Mouse (Mus musculus): ENCODE data around the gene 3110009E18Rik. TPM values are rescaled to one million over a fixed set of nuclear protein-coding genes. Genes with fewer than 3 reads are reported as not detected.

3110009E18Rik gene
- polyA plus RNA-seq, 1 experiment from 2014 or later = 17.6 TPM

DNA sequence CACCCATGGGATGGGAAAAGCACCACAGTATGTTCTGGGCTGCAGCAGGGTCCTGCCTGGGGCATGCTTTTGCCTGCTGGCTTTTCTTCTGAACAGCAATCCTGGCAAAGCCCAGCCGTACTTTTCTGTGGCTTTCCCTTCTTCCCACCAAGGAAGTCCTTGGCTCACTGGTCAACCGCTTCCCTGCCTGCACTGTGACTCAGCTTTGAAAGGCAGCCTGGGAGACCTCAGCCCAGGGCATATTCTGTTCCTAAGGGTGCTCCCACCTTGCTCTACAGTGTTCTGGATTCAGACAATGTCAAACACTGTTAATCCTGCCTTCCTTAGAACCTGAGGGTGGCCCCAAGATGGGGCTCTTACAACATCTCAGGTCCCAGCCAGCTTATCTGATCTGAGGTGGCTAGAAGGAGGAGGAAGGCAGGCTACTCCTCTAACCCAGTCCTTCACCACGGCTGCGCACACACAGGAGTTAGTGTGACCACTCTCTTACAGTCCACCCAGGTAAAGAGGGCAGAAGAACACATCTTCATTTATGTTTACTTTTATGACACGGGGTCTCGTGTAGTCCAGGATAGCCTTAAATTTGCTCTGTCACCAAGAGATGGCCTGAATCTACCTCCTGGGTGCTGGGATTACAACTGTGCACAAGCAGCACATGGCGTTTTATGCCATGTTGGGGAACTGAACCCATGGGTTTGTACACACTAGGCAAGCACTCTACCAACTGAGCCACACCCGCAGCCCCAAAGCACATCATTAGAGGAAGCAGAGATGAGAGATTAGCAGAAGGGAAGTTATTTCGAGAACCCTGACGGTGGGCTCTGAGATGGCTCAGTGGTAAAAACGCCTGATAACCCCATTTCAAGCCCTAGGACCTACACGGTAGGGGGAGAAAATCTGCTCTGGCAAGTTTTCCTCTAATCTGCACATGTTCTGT lies 8.5 kb upstream of the 3110009E18Rik start:
- H3K4me2 ChIP-seq = no peak overlapping the region
- no peak for ATAC-seq (ENCODE audit: low read depth)
- peak overlapping the region; percentile 24; the same call in 1 of the 2 replicates for H3K27ac ChIP-seq (replicated peaks)
- 0 out of 2 replicates have a peak, but pooled peaks cover 4% of the 10 kb centered on the region for H3K9me3 ChIP-seq
- no peak overlapping the region for H3K9ac ChIP-seq
- no peaks in the 10 kb centered on the region for H3K27me3 ChIP-seq
- H3K4me3 ChIP-seq = no peak overlapping the region
- peaks cover 21% of the 10 kb centered on the region for H3K4me1 ChIP-seq (replicated peaks)
- 90% methylated on average over 12 of the region's 12 CpGs for WGBS
- peaks cover 40% of the 10 kb centered on the region for H3K36me3 ChIP-seq

DNA sequence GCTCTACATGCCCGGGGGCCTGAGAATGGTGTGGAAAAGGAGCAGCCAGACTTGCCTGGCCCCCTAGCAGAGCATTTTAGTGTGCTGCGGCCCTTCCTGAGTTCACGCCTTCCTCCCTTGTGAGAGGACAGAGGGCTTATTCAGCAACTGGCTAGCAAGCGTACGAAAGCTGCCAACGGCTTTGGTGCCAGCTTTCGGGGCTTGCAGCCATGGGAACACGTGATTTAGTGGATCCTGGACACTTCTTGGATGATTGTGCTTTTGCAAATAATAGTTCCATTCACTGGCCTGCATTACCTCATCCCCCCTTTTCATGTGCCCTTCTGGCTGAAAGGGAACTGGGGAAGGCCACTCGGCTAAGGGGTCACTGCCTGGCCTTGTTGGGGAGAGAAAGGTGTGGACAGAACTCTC lies 5.3 kb upstream of the 3110009E18Rik start:
- 32% methylated on average over 9 of the region's 9 CpGs for WGBS
- Histone ChIP-seq H3K4me2 (0 out of 2 replicates have a peak overlapping the region, but pooled peaks have one; percentile 85), H3K4me3 (no peak overlapping the region)

DNA sequence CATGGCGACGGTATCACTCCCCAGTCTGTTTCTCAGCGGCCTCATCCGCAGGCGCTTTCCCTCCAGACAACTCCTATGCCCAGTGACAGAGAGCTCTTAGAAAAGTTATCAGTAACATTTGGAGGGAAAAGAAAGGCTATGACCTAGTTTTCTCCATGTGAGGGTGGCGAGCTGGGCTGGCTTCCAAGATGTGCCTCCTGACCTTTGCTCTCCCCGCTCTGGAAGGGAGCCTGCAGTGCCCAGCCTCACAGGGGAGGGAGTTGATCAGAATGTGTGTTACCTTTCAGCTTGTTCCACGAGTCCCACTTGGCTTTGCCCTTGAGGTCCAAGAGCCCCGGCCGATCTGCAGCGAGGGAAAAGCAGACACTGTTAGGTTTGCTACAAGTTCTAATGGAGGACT lies 4.9 kb upstream of the 3110009E18Rik start:
- H3K4me3 ChIP-seq = no peak overlapping the region
- H3K4me2 ChIP-seq = peak overlapping the region; percentile 85
- H3K9ac ChIP-seq = no peak overlapping the region
- peaks cover 50% of the 10 kb centered on the region for H3K4me1 ChIP-seq (replicated peaks)
- H3K36me3 ChIP-seq = peaks cover 40% of the 10 kb centered on the region
- H3K9me3 ChIP-seq = 0 out of 2 replicates have a peak, but pooled peaks cover 4% of the 10 kb centered on the region
- no peaks in the 10 kb centered on the region for H3K27me3 ChIP-seq
- WGBS = 60% methylated on average over 11 of the region's 11 CpGs
- ATAC-seq (ENCODE audit: low read depth) = 0 out of 2 replicates have a peak, but pooled peaks have one; percentile 6
- H3K27ac ChIP-seq (replicated peaks) = peak overlapping the region; percentile 88

More for the DNA sequence above, 5.3 kb upstream of the 3110009E18Rik start:
- peaks cover 50% of the 10 kb centered on the region for H3K4me1 ChIP-seq (replicated peaks)
- peak; percentile 86 for ATAC-seq (ENCODE audit: low read depth)
- peaks cover 40% of the 10 kb centered on the region for H3K36me3 ChIP-seq
- no peak overlapping the region for H3K9ac ChIP-seq
- peak overlapping the region; percentile 93 for H3K27ac ChIP-seq (replicated peaks)
- H3K9me3 ChIP-seq = 0 out of 2 replicates have a peak, but pooled peaks cover 4% of the 10 kb centered on the region
- no peaks in the 10 kb centered on the region for H3K27me3 ChIP-seq

DNA sequence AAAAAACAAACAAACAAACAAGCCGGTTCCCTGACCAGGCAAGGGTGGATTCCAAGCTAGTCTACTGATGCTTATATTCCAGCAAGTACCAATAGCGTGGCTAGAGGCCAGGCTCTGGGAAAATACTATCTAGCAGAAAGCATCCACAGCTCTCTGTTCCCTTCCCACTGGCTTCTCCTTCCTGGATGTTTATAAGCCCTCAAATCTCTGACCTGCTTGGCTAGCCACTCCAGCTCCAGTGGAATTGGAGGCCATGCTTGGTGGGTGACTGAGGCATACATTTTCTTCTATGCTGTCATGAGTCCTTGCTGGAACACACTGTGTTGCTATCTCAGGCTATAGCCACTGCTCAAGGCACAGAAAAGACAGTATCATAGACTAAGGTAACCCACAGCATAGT lies 2.1 kb upstream of the 3110009E18Rik start:
- 81% methylated on average over 2 of the region's 2 CpGs for WGBS
- peak overlapping the region; percentile 70 for H3K4me3 ChIP-seq
- ATAC-seq (ENCODE audit: low read depth) = no peak

DNA sequence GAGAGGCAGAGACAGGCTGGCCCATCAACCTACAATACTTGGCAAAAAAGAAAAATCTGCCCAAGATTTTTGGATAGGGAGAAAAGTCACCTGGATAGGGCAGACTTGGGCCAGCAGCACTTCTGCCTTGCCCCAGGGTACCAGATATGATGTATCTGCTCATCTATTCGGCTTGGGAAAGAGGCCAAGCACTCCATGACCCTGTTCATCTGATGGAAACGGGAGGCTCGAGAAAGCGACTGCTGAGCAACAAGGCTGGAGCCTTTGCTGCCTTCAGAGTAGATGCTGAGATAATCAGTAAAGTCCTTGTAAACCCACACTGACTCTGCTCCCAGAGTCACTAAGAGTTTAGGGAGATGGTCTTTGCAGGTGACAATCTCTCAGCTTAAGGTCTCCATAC lies 1.6 kb upstream of the 3110009E18Rik start:
- H3K27ac ChIP-seq (replicated peaks) = peak overlapping the region; percentile 90
- ATAC-seq (ENCODE audit: low read depth) = no peak

More for the DNA sequence above, 2.1 kb upstream of the 3110009E18Rik start:
- peak overlapping the region; percentile 90 for H3K27ac ChIP-seq (replicated peaks)
- peaks cover 20% of the 10 kb centered on the region for H3K36me3 ChIP-seq
- H3K9me3 ChIP-seq = 0 out of 2 replicates have a peak, but pooled peaks cover 4% of the 10 kb centered on the region
- peak overlapping the region; percentile 85 for H3K4me2 ChIP-seq
- no peaks in the 10 kb centered on the region for H3K27me3 ChIP-seq
- H3K9ac ChIP-seq = peak overlapping the region; percentile 88
- peaks cover 63% of the 10 kb centered on the region for H3K4me1 ChIP-seq (replicated peaks)

DNA sequence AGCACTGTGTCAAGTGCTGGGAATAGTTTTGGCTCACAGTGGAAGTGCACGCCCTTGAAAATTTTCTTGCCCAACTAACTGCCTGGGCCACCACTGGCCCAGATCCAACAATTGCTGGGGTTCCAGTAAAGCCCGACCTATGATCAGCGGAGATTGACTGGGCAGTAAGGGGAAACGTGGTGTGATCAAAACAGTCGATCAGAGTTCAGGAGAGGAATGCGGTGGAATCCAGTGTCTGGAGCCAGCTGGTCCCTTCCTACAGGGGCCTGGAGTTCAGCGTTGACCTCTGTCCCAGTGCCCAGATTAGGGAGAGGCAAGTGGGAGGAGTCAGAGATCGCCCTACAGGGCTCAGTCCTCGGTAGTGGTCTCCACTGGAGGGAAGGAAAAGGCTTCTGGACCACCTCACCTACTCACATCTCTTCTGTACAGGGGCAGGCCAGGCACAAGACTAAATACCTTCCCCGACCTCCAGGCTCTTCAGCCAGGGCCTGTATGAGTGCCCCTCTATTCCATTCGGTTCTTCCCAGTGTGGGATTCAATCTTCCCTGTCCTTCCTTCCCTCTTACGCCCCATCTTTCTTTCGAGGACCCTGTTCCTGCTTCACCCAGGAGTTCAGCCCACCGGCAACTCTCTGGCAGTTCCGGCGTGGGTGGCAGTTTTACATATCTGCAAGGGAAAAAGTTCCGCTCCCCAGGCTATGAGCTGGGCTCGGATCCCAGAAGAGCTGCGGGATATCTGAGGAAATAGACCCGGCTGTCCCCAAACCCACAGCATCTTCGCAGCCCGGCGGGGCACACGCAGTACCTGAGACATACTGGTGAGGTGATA lies 632 bp upstream of the 3110009E18Rik start:
- Histone ChIP-seq H3K9ac (peak overlapping the region; percentile 88), H3K36me3 (peaks cover 5% of the 10 kb centered on the region; the same call in 1 of the 2 replicates), H3K4me1 (replicated peaks) (peaks cover 55% of the 10 kb centered on the region), H3K27ac (replicated peaks) (peak overlapping the region; percentile 90), H3K9me3 (no peaks in the 10 kb centered on the region), H3K4me2 (peak overlapping the region; percentile 85), H3K27me3 (no peaks in the 10 kb centered on the region), H3K4me3 (peak overlapping the region; percentile 70)
- 6% methylated on average over 24 of the region's 24 CpGs for WGBS
- peak; percentile 41 for ATAC-seq (ENCODE audit: low read depth)

More for the DNA sequence above, 1.6 kb upstream of the 3110009E18Rik start:
- H3K36me3 ChIP-seq = peaks cover 15% of the 10 kb centered on the region
- peak overlapping the region; percentile 85 for H3K4me2 ChIP-seq
- H3K27me3 ChIP-seq = no peaks in the 10 kb centered on the region
- peaks cover 63% of the 10 kb centered on the region for H3K4me1 ChIP-seq (replicated peaks)
- 0 out of 2 replicates have a peak, but pooled peaks cover under 1% of the 10 kb centered on the region for H3K9me3 ChIP-seq
- 79% methylated on average over 4 of the region's 4 CpGs for WGBS
- H3K9ac ChIP-seq = peak overlapping the region; percentile 88
- peak overlapping the region; percentile 70 for H3K4me3 ChIP-seq

DNA sequence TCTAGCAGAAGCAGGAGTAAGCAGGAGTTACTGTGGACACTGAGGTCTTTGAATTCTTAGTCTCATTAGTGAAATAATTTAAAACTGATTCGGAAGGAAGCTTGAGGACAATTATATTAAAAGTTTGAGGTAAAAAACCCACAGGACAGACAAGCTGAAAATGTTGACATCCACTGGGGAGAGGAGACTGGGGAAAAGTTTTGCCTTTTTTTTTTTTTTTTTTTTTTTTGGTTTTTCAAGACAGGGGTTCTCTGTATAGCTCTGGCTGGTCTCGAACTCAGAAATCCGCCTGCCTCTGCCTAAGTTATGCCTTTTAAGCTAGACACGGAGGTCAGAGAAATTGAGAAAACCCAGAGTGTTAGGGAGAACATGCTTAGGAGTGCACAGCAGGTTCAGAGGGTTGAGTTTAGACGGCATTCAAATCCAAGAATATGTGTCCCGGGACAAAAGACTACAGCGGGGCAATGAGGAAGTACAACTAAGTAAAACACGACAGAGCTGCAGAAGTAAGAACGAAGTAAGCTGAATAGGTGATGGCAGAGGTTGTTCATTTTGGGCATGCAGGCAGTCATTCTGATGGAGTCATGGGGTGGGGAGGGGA lies 1.0 kb downstream of the 3110009E18Rik start:
- Histone ChIP-seq H3K4me1 (replicated peaks) (peaks cover 47% of the 10 kb centered on the region), H3K36me3 (no peaks in the 10 kb centered on the region), H3K27me3 (no peaks in the 10 kb centered on the region), H3K27ac (replicated peaks) (peak overlapping the region; percentile 90), H3K9me3 (no peaks in the 10 kb centered on the region), H3K9ac (peak overlapping the region; percentile 74), H3K4me3 (peak overlapping the region; percentile 70), H3K4me2 (peak overlapping the region; percentile 85)
- 85% methylated on average over 9 of the region's 9 CpGs for WGBS
- ATAC-seq (ENCODE audit: low read depth) = no peak

DNA sequence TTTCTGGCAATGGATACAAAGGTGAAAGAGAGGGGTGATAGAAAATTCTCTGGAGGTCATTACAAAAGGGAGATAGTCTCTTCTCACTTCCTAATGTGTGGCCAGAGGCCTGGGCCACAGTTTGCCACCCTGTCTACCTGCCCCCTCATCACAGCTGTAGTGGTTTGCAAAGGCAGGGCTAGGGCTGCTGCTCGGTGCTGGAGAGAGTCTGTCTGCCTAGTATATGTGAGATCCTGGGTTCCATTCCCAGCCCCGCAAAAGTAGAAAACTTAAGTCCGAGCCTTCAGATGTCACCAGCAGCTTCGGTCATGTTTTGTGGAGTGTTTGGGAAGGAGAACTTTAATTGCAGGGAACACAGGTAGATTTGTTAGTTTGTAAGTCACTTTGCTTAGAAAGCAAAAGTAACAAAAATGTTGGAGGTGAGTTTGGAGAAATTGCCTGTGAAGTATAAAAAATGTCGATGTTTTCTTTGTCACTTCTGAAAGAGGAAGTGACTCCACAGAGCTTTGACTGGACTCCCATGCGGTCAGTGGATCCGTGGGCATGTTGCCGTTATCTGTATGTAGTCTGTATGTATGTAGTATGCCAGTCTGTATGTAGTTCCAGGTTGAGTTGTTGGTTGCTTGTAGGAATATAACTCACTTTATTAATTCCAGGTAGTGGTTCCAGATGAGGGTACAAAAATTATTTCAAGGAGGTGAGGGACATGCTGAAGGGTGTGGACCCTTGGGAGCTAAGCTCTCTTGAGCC lies 1.8 kb downstream of the 3110009E18Rik start:
- Histone ChIP-seq H3K4me1 (replicated peaks) (peaks cover 39% of the 10 kb centered on the region), H3K27ac (replicated peaks) (no peak overlapping the region), H3K9ac (no peak overlapping the region), H3K9me3 (no peaks in the 10 kb centered on the region), H3K4me3 (no peak overlapping the region), H3K36me3 (no peaks in the 10 kb centered on the region), H3K27me3 (no peaks in the 10 kb centered on the region), H3K4me2 (no peak overlapping the region)
- WGBS = 95% methylated on average over 8 of the region's 8 CpGs
- ATAC-seq (ENCODE audit: low read depth) = no peak

DNA sequence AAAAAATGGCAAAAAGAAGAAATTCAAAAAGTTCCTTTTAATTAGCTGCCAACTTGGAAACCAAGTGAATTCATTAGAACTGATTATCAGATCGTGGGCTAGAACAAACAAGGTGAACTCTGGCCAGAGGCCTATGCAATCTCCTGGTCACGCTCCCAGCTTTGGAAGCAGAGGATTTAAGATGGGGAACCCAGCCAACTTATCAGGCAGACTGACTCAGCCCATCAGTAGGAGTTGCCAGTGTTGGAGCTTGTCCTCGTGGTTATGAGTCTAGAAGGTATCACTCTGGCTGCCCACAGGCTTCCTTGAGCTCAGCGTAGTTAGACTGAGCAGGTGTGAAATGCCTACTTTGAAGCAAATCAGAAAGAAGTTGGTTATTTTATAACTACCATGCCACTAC lies 3.9 kb downstream of the 3110009E18Rik start:
- H3K4me1 ChIP-seq (replicated peaks) = peaks cover 19% of the 10 kb centered on the region
- H3K9ac ChIP-seq = no peak overlapping the region
- H3K27ac ChIP-seq (replicated peaks) = no peak overlapping the region
- no peak overlapping the region for H3K4me2 ChIP-seq
- H3K9me3 ChIP-seq = no peaks in the 10 kb centered on the region
- H3K27me3 ChIP-seq = no peaks in the 10 kb centered on the region
- no peak overlapping the region for H3K4me3 ChIP-seq
- 85% methylated on average over 4 of the region's 4 CpGs for WGBS
- H3K36me3 ChIP-seq = no peaks in the 10 kb centered on the region
- ATAC-seq (ENCODE audit: low read depth) = no peak

DNA sequence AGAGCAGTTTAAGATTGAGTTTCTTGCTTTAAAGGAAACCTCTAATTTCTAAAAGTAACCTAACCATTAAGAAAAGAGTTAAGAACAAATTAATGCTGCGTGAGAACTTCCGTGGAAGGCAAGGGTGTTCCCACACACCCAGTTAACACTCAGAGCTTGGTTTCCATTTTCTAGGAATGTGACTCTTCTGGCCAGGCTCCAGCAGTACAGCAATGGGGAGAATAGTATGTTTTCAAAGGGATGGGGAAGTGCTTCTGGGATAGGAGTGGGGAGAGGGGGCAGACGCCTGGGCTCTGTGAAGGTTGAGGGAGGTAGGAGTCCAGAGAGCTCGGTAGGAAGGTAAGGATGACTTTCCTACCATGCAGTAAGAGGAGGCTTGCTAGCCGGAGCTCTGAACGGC lies 4.5 kb downstream of the 3110009E18Rik start:
- Histone ChIP-seq H3K9me3 (no peaks in the 10 kb centered on the region), H3K9ac (no peak overlapping the region), H3K36me3 (no peaks in the 10 kb centered on the region), H3K4me3 (no peak overlapping the region), H3K27me3 (no peaks in the 10 kb centered on the region), H3K27ac (replicated peaks) (no peak overlapping the region), H3K4me2 (no peak overlapping the region), H3K4me1 (replicated peaks) (peaks cover 13% of the 10 kb centered on the region)
- WGBS = 77% methylated on average over 6 of the region's 6 CpGs
- no peak for ATAC-seq (ENCODE audit: low read depth)

DNA sequence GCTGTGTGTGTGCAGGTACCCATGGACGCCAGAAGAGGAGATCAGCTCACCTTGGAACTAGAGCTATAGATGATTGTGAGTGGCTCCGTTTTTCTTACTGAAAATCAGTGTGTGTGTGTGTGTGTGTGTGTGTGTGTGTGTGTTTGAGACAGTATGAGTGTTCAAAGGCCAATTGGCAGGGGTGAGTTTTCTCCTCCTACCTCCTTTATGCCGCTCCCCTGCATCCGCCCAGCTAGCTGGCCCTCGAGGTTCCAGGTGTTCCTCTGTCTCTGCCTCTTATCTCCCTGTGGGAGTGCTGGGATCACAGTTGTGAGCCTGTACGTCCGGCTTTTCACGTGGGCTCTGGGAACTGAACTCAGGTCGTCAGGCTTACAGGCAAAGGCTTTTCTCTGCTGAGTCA lies 5.3 kb downstream of the 3110009E18Rik start:
- WGBS = 80% methylated on average over 9 of the region's 9 CpGs

More for the DNA sequence above, 5.3 kb downstream of the 3110009E18Rik start:
- Histone ChIP-seq H3K36me3 (no peaks in the 10 kb centered on the region), H3K4me1 (replicated peaks) (peaks cover 13% of the 10 kb centered on the region), H3K27me3 (no peaks in the 10 kb centered on the region), H3K4me3 (no peak overlapping the region), H3K9ac (no peak overlapping the region), H3K9me3 (no peaks in the 10 kb centered on the region), H3K27ac (replicated peaks) (no peak overlapping the region), H3K4me2 (no peak overlapping the region)
- ATAC-seq (ENCODE audit: low read depth) = no peak

Measured in neural tube, embryonic 13.5 days (tissue).